Comparison of ENCODE assay signal across 8 mouse cellular contexts in genomic region chrX:141175353-141175752, GRCm38 (mm10).
DNase-seq lines count a peak whose midpoint lies in the region; ATAC-seq and TF ChIP-seq lines count a peak whose summit lies in the region.

No protein-coding gene starts in this region.

- TF ChIP-seq EP300 in heart, postnatal 0 days (IDR thresholded peaks at IDR 0.05; ENCODE audit: low read depth) = no peak

- no peaks in the 10 kb centered on the region for H3K36me3 ChIP-seq in heart, postnatal 0 days (replicated peaks; ENCODE audit: control insufficient read depth, insufficient read depth, low read length)
- H3K36me3 ChIP-seq in heart, embryonic 12.5 days = no peaks in the 10 kb centered on the region
- no peaks in the 10 kb centered on the region for H3K36me3 ChIP-seq in embryonic facial prominence, embryonic 11.5 days (replicated peaks; ENCODE audit: control insufficient read depth, insufficient read depth, low read depth, low read length)
- H3K36me3 ChIP-seq in forebrain, embryonic 10.5 days (replicated peaks) = no peaks in the 10 kb centered on the region

- H3K4me2 ChIP-seq in heart, postnatal 0 days (ENCODE audit: low read depth, low read length) = no peak overlapping the region
- no peak overlapping the region for H3K4me2 ChIP-seq in heart, embryonic 12.5 days
- H3K4me2 ChIP-seq in embryonic facial prominence, embryonic 11.5 days (ENCODE audit: low read depth, low read length) = no peak overlapping the region

- no peak overlapping the region for H3K4me3 ChIP-seq in heart, postnatal 0 days (ENCODE audit: low read depth, low read length)
- no peak overlapping the region for H3K4me3 ChIP-seq in heart, embryonic 12.5 days
- H3K4me3 ChIP-seq in embryonic facial prominence, embryonic 11.5 days (ENCODE audit: low read depth, low read length) = no peak overlapping the region
- H3K4me3 ChIP-seq in forebrain, embryonic 10.5 days = no peak overlapping the region

- WGBS in heart, postnatal 0 days = 36% methylated on average over 7 of the region's 7 CpGs
- WGBS in heart, embryonic 12.5 days = 36% methylated on average over 7 of the region's 7 CpGs
- 39% methylated on average over 7 of the region's 7 CpGs for WGBS in embryonic facial prominence, embryonic 11.5 days
- 40% methylated on average over 7 of the region's 7 CpGs for WGBS in forebrain, embryonic 10.5 days

- H3K4me1 ChIP-seq in heart, postnatal 0 days (ENCODE audit: control insufficient read depth, insufficient read depth) = no peaks in the 10 kb centered on the region
- H3K4me1 ChIP-seq in heart, embryonic 12.5 days (replicated peaks) = no peaks in the 10 kb centered on the region
- H3K4me1 ChIP-seq in embryonic facial prominence, embryonic 11.5 days (ENCODE audit: control insufficient read depth, insufficient read depth, low read length) = no peaks in the 10 kb centered on the region
- H3K4me1 ChIP-seq in forebrain, embryonic 10.5 days = no peaks in the 10 kb centered on the region

- intact Hi-C loops in left cerebral cortex, postnatal 4 days (cut with DNase I) = no loop called here

- no peak for ATAC-seq in heart, postnatal 0 days (ENCODE audit: insufficient read depth, low read depth)
- no peak for ATAC-seq in heart, embryonic 12.5 days (ENCODE audit: insufficient number of reproducible peaks, low FRiP score)
- no peak for ATAC-seq in embryonic facial prominence, embryonic 11.5 days (replicated peaks; ENCODE audit: insufficient number of reproducible peaks, low FRiP score, low TSS enrichment, low read depth)

- TF ChIP-seq CTCF in heart, postnatal 0 days (IDR thresholded peaks at IDR 0.05; ENCODE audit: low read depth) = peak; percentile 43

- H3K9ac ChIP-seq in heart, postnatal 0 days (replicated peaks; ENCODE audit: low read depth, low read length) = no peak overlapping the region
- no peak overlapping the region for H3K9ac ChIP-seq in heart, embryonic 12.5 days
- no peak overlapping the region for H3K9ac ChIP-seq in embryonic facial prominence, embryonic 11.5 days (replicated peaks; ENCODE audit: low read length)

- no peak overlapping the region for H3K27ac ChIP-seq in heart, postnatal 0 days (ENCODE audit: low read depth)
- H3K27ac ChIP-seq in heart, embryonic 12.5 days (ENCODE audit: poor library complexity, severe bottlenecking) = no peak overlapping the region
- H3K27ac ChIP-seq in embryonic facial prominence, embryonic 11.5 days (replicated peaks; ENCODE audit: low read depth, low read length) = no peak overlapping the region
- no peak overlapping the region for H3K27ac ChIP-seq in forebrain, embryonic 10.5 days

- no peaks in the 10 kb centered on the region for H3K9me3 ChIP-seq in heart, postnatal 0 days (replicated peaks; ENCODE audit: control insufficient read depth, low read length)
- H3K9me3 ChIP-seq in heart, embryonic 12.5 days (replicated peaks) = no peaks in the 10 kb centered on the region
- H3K9me3 ChIP-seq in embryonic facial prominence, embryonic 11.5 days (replicated peaks; ENCODE audit: control insufficient read depth, low read length) = no peaks in the 10 kb centered on the region
- no peaks in the 10 kb centered on the region for H3K9me3 ChIP-seq in forebrain, embryonic 10.5 days

- no peaks in the 10 kb centered on the region for H3K27me3 ChIP-seq in heart, postnatal 0 days (ENCODE audit: control insufficient read depth, insufficient read depth, low read length)
- peaks cover 4% of the 10 kb centered on the region; the same call in 1 of the 2 replicates for H3K27me3 ChIP-seq in heart, embryonic 12.5 days (replicated peaks)
- no peaks in the 10 kb centered on the region; the same call in 1 of the 2 replicates for H3K27me3 ChIP-seq in embryonic facial prominence, embryonic 11.5 days (ENCODE audit: control insufficient read depth, insufficient read depth, low read length)
- peaks cover 100% of the 10 kb centered on the region for H3K27me3 ChIP-seq in forebrain, embryonic 10.5 days (ENCODE audit: poor library complexity, severe bottlenecking)

- DNase-seq in heart, postnatal 0 days (ENCODE audit: low spot score) = no peak
- DNase-seq in thymus, postnatal 4 days = peak; percentile 11
- no peak for DNase-seq in thymus, adult 18-20 months
- DNase-seq in embryonic facial prominence, embryonic 11.5 days (ENCODE audit: low spot score) = peak; percentile 66
- peak; percentile 20 for DNase-seq in left cerebral cortex, postnatal 4 days
- no peak for DNase-seq in spleen, postnatal 10 days (ENCODE audit: low spot score in 2 of 2)
- no peak for DNase-seq in forebrain, embryonic 10.5 days (ENCODE audit: extremely low spot score, low spot score)

Comparison
In these comparisons a context has a peak if more than half of its experiments do, and no peak if none do; other contexts are left out.
1. DNase-seq: peak in thymus, postnatal 4 days (single experiment), embryonic facial prominence, embryonic 11.5 days (single experiment) and left cerebral cortex, postnatal 4 days (single experiment); none in heart, postnatal 0 days (single experiment), thymus, adult 18-20 months (0 of 2), spleen, postnatal 10 days (0 of 2) and forebrain, embryonic 10.5 days (single experiment).